Mouse (Mus musculus) thymus, postnatal 0 days (tissue): ENCODE results near the gene Rab30. TPM values are rescaled to one million over a fixed set of nuclear protein-coding genes. Genes with fewer than 3 reads are reported as not detected.

Experiments
- polyA plus RNA-seq: library from polyadenylated mRNA; unstranded; fragments of >200 nt; fragmentation: Nextera tagmentation; extraction: Ambion mirVana; gene quantifications from 2 replicates; pipeline ENCODE4 v1.2.1, GENCODE M21; 2015

Gene Rab30
- polyA plus RNA-seq, 1 experiment from 2014 or later: 3.8 TPM

Other genes starting within 250 kb of the Rab30 start
- gene Ccdc90b, start 180.5 kb upstream of the Rab30 start, polyA plus RNA-seq: 34.2 and 34.5 TPM in 2 replicates
- 1.7 and 1.9 TPM in 2 replicates for gene Ankrd42, start 104.5 kb upstream of the Rab30 start, polyA plus RNA-seq
- 29.2 and 35.2 TPM in 2 replicates for gene Pcf11, start 71.7 kb upstream of the Rab30 start, polyA plus RNA-seq
- gene Ddias, start 132.6 kb downstream of the Rab30 start, polyA plus RNA-seq: 11.0 and 12.0 TPM in 2 replicates
- gene Prcp, start 132.9 kb downstream of the Rab30 start, polyA plus RNA-seq: 16.8 and 18.9 TPM in 2 replicates